Mouse (Mus musculus) heart, adult 2 months (tissue): Measurements from ENCODE around the gene Tnnt1.

Experiments
- CTCF ChIP-seq: fragments of 200-600 bp; IDR thresholded peaks from 2 replicates; pipeline ENCODE4 v1.8.1; 2022; ENCODE audit warnings: antibody characterized with exemption, mild to moderate bottlenecking, moderate library complexity
- EP300 ChIP-seq: fragments of 200-500 bp; IDR thresholded peaks from 2 replicates; pipeline ENCODE4 v1.6.1; 2011; ENCODE audit warnings: low read depth, low read length, control low read depth; ENCODE audit not compliant: insufficient read depth

DNA sequence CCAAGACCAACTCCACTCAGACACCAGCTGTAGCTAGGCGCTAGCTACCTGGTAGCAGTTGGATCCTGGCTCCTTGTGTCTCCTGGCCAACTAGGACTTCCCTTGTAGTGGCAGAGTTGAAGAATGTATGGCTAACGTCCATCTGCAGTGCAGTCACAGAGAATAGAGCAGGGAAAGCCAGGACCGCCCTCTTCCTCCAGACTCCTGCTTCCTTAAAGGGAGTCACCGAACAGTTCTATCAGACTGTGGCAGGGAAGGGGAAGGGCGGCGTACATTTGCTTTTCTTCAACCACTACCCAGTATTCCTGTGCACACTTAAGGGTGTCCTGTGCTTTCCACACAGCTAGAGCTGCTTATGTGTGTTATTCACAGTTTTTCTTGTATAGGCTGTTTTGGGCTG is 24.9 kb downstream of the Tnnt1 start:
- TF ChIP-seq CTCF = no peak
- peak; percentile 75 for TF ChIP-seq EP300
